Mouse (Mus musculus) retina, postnatal 7 days (tissue): ENCODE results near the gene Pnma1.
A peak's percentile ranks its signal among the peaks of the same experiment; 100 is the strongest.

Source experiments
- DNase-seq: peaks from one replicate; pipeline ENCODE4 v3.0.0-alpha.2; 2012; ENCODE audit warnings: low read depth, low spot score

Pnma1 gene

DNA sequence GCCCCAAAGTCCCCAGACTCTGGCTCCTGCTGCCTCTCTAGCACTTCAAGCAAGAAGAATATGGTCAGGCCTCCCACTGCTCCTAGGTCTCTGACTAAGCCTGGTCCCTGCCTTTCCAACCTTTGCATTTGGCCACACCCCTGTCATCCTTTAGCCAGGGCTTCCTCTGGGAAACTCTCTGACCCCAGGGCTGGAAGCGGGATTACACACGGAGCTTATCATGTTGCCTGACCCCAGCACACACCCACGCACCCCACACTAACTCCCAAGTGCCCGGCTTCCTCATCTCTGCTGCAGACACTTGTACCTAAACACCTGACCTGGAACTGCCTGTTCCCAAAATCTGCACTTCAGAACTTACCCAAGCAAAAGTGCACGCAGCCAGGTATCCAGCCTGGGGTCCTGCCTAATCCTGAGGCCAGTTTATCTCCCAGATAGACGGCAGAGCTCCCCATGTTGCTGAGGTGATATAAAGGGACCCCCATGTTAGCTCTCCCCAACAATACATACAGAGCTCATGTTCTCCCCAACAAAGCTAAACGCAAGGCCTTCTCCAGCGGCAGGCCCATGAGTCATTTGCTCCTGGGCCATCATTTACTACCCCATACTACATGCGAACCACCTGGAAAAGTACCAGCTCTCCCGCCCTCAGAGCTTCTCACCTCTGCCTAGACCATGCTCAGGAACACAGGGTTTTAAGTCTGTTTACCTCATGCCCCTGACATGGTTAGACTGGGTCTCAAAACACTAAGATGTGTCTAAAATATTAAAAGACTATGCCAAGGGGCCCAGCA is 30.6 kb upstream of the Pnma1 start:
- DNase-seq = no peak

DNA sequence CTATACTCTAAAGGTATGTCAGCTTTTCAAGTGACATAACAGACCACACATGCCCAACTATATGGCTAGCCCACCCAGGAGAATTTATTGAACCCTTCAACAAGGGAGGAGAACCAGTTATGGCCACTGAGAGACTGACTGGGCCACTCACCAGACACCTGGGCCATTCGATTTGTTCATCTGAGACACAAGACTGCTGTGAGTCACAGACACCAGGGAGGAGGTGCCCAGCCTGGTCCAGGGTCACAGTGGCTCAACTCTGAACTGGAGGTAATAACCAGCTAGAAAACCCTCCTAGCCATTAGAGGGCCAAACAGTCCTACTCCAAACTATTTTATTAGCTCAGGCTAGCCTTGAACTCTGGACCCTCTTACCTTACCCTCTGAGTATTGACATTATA is 29.8 kb upstream of the Pnma1 start:
- no peak for DNase-seq

DNA sequence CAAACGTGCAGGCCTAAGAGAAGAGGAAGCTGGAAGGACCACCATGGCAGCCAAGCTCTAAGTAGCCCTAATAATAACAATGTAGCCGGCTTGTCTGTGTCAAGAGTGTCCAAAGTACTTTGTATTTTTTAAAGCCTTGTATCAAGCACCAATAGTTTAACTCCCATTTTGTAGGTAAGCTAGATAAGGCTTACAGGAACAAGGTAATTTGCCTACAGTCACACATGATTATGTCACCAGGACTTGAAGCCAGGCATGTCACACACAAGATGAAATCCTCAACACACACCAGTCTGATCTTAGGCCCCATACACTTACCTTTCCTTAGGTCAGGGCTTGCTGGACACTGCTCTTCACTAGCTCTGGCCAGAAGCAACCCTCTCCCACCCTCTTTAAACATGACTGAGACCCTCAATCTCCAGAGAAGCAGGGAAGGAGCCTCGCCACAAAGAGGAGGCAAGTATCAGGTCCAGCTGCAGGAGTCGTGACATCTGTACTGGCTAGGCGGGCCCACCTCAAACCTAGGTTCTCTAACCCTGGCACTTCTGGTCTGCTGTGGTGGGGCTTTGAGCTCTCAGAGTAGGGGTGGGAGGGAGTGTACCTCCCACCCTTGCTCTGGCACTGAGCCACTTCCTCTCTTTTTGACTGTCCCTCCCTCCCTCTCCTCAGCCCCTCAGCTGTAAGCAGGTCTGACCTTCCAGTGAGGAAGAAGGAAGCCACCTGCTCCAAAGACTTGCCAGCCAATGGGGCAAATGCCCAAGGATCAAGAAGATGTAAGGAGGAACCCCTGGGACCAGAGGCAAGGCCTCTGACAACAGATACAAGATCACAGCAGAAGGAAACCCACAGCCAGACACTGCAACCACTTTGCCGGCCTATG is 28.8 kb upstream of the Pnma1 start:
- no peak for DNase-seq

DNA sequence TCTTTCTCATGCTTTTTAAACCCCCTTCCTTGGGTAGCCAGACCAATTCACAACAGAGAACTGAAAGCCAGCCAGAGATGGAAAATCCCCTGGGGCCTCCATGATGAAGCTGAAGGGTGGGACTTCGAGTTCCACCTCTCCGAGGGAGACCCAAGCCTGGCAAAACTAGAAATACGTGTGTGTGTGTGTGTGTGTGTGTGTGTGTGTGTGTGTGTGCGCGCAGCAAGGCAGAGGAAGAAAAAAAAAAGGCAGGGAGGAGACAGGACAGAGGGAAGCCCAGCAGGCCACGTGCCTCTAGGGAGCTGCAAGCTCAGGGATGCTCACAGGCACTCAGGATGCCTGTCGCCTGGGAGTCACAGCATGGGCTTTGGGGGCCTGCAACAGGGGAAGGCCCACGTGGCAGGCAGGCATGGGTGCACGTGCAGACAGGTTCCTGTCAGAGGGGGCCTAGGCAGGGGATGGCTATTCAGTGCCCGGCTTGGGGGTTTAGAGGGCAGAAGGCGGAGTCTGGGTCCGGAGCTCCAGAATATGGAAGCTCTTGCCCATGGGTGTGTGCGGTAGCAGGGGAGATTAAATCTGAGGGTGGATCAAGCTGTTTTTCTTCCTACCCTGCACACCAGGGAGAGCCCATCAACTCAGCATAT is 28.0 kb upstream of the Pnma1 start:
- DNase-seq = no peak

DNA sequence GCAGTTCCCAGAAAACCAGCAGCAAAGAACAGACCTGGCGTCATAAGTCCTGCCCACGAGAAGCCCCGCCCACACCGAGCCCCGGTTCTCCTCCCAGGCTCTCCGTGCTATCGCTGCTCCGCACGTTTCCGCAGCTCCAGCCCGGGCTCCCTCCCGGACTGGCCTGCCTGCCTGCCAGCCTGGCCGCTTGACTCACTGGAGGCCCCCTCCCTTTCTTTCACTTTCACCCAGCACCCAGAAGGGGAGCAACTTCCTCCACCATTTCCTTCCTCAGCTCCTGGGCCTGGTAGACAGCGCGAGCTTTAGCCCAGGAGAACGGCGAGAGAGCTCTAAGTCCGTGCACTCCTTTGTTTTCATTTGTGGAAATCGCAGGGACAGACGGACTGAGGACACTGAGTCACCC is 27.4 kb upstream of the Pnma1 start:
- DNase-seq = peak; percentile 25

DNA sequence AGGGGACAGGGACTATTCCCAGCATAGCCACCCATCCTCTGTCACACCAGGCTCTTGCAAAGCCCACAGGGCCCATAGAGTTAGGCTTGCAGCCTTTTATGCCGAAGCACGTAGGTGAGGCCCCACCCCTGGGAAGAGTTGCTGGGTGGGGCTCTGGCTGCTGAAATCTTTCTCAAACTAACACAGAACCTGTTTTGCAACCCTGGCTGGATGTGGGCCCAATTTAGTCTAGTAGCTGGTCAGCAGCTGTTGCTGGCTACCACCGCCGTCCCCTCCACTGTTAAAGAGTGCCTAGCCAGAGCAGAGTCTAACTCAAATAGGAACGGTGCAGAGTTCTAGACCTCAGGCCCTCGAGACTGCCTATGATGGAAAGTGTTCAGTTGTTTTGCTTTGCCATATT is 26.6 kb upstream of the Pnma1 start:
- no peak for DNase-seq

DNA sequence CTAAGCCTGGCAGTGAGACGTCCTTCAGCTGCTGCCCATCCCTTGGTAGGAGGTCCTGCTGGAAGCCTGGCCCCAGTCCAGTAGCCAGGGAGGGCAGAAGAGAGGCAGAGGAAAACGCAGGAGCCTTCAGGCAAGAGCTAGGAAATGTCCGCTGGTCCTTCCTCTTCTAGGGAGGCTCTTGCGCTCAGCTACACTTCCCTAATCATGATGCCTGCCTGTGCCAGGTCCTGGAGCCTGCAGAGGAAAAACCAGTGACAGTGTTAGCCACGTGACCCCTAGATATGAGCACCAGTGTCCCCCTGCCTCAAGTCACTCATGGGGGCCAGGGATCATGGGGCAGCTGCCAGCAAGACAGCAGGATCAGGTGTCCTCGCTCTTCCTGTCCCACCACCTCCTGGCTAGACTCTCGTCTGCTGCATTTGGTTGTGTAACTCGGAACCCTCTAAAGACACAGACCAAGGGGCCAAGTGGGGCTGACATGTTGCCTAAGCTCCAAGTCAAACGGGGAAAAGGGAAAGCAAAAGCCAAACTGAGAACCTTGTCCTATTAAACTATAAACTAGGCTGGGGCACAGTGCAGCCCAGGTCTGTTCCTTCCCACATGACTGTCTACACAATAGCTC is 26.0 kb upstream of the Pnma1 start:
- DNase-seq = no peak

DNA sequence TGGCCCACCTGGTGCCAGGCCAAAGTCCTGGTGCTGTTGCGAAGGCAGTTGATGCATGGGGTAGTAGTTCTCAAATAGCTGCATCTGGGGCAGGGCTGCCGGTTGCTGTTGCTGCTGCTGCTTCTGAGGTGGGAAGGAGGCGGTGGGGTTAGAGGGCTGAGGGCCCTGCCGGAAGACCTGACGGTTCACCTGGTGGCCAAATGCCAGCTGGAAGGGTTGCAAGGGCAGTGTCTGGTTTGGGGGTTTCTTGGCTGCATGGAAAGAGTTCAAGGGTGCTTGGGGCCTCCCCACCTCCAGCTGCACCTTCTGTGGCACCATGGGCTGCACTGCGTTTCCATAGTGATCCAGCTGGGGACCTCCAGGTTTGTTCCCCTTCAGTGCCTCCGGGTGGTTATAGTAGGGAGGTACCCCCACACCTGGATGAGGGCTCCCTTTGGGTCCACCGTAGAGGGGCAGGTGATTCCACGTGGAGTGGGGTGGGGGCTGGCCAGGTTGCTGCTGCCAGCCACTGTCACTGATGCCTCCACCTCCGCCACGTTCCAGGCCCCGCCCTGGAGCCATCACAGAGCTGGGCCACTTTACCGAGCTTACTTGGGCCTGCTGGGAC is 25.1 kb upstream of the Pnma1 start:
- DNase-seq = no peak

DNA sequence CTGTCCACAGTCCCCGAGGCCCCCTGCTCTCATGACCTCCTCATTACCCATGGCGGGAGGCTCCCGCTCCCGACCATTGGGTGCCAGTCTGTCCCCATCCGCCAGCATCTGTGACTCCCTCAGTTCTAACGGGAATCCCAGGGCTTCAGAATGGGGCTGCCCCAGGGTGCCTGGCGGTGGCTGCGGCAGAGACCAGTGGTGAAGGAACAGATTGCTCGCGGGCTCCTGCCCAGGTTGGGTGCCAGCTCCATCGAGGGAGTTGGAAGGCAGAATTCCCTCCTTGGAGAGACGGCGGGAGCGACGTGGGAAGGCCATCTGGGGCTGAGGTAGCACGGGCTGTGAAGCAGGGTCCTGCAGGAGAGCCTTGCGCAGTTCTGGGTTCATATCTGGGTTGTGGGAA is 24.6 kb upstream of the Pnma1 start:
- no peak for DNase-seq

DNA sequence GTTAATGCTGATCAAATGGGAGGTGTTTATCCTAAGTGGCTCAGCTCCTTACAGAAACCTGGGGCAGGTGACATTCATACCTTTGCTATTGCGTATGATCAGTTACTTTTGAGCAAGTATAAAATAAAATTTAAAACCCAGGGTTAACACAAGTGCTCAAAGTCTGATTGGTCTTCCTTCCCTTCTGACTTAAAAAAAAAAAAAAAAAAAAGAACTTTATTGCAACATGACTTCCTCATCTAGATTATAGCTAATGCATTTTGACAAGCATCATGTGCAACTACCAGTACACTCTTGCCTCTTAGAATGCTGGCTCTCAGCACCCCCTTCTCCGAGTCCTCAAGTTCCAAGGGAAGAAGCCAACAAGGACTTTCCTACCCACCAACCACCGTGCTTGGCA is 23.9 kb upstream of the Pnma1 start:
- DNase-seq = no peak

DNA sequence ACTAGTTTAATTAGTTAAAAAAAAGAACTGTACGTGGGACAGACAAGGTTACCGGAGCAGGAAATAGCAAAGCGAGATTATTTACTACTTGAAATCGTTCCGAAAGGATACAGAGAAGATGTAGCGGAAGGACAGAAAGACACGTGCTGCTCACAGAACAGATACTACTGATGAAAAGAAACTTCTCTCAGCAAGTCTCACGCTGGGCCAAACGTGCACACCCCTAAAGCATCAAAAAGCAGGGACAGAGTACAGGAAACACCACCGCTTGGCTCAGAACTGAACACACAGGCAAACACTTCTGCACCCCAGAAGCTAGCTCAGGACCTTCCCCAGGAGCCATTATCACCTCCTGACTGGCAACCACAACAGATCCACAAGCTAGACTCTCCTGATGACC is 22.3 kb upstream of the Pnma1 start:
- DNase-seq = no peak

DNA sequence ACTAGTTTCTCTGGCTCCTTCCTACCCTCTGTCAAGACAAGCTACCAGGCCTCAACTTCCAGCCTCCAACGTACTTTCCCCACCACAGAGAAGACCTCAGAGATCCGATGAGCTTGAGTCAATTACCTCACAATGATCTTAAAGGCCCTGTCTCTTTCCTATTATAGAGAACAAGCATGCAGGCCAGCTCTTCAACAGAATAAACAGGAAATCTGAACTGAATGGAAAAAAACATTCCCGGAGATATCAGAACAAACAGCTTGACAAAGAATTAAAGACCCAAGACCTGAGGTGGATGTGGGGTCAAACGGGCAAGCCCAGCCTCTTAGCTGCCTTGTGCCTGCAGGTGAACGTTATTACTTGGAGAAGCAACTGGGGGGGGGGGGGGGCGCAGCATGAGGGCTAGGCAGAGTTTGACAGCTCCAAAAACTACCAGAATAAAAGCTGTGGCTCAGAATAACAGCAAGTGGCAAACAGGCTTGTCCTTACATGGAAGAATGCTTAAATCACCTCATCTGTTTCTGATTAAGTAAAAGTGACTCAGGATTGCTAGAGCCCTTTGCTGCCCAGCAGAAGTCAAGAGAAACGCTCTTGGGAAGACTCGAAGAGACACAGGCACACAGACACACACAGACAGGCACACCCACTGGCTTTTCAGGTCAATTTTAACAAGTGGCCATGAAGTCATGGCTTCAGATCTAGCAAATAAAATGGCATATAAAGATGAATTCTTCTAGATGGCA is 17.5 kb upstream of the Pnma1 start:
- DNase-seq = no peak

DNA sequence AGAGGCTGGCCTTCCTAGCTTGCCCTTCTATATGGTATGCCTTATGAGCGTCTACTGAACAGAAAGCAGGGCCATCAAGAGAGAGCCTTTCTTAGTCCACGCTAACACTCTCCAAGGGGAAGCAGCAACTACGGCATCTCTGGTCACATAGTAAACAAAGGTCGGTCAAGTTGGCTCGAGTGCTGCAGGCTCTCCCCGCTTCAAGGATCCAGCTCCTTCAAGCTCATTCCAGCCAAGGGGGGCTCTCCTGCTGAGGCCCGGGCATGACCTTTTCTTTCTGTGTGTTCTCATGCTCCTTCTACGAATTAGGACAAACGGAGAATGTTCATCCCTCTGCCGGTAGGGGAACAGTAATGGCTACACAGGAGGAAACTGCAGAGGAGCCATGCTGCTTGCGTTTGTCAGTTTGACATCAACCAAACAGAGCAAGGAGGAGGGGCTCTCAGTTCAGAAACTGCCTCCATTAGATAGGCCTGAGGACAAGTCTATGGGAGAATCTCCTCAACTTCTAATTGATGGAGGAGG is 15.4 kb upstream of the Pnma1 start:
- no peak for DNase-seq

DNA sequence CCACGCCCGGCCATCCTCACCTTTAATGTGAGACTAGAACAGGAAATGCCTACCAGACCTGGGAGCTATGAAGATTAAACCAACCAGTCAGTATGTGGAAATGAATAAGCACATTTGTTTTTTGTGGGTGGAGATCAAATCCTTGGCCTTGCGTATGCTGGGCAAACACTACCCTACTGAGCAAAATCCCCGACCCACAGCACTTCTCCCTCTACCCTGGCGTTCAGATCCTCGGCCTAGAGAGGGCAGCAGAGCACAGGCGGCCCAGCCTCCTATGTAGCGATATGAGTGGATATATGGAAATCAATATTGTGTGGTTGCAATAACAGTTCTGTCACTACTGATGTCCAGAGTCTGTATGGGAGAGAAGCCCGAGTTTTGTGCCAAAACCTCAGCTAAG is 14.8 kb upstream of the Pnma1 start:
- DNase-seq = no peak

DNA sequence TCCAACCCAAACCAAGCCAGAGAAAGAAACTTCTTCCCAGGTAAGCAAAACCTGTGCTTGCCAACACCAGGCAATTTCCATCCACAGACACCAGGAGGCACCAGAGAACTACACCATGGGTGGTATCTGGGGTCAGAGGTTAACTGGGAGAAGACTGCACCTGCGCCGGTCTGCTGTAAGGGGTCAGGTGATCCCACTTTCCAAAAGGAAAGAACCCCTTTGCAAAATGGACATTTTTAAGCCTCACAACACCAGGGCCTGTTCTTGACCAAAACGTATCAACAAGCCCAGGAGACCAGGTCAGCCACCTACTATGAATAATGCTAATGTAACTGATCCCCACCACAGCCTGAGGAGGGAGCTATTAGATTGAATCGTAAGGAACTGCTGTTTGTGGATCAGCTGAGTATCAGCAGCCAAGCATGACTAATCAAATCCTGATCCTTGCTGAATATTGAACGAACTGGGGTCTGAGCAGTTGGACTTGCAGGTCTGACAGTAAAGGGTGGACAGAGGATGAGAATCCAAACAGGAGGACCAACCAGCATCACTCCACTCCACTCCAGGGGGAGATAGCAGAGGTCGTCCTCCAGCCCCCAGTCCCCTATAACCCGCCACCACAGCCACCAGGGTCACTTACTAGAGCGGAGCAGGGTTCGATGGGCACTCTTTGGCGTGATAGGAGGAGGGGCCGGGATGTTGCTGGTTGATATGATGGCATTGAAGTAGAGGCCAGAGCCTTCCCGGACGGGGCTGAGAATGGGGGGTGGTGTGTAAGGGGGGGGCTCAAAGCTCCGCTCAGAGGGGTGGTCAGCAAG is 13.5 kb upstream of the Pnma1 start:
- DNase-seq = peak; percentile 34

DNA sequence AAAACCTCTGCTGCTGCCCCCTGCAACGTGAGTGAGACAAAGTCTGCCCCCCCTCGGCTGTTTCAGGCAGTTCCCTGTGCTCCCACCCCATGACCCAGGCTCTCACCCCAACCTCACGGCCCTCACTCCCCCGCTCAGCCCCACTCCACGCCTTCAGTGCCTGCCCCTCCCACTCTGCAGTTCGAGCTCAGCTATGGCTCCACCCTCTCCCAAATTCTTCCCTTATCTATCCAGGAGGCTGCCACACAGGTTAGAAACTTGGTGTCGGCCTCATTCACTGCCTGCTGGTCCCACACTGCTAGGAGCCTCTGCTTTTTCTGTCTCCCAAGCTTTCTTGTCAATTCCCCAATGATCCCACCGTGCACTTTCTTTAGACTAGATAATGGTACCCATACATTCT is 12.8 kb upstream of the Pnma1 start:
- DNase-seq = no peak

DNA sequence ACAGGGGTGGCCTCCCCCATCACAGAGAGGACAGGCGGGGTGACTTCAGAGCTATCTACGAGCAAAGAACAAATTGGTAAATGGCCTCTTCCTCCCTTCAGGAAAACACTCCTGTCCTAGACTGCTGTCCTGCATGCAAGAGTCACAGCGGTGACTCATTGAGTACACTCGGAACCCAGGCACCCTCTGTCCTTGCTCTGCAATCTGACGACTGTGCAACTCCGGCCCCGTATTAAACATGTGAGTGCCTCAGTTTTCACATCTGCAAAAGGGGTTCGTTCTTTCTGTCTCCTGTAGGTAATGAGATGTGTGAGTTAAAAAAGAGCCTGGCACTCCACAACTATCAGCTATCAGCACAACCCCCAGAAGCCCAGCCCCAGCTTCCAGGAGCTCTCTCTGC is 12.2 kb upstream of the Pnma1 start:
- DNase-seq = no peak

DNA sequence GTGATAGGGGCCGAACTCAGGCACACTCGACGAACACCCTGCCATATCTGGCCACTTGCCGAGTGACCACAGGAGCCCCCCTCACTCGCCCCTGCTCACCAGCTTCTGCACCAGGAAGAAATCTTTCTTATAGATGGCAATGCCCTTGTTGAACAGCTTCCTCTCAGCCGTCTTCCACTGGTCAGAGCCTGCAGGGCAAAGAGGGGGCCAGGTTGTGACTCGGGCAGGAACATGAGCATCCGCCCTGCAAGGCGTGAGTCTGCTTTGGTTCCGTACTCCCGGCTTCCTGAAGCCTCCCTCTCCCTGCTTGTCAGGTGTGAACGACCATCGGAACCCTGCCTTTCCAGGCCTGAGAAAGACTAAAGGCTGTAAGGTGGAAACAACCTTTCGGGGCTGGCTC is 9.9 kb upstream of the Pnma1 start:
- DNase-seq = no peak

DNA sequence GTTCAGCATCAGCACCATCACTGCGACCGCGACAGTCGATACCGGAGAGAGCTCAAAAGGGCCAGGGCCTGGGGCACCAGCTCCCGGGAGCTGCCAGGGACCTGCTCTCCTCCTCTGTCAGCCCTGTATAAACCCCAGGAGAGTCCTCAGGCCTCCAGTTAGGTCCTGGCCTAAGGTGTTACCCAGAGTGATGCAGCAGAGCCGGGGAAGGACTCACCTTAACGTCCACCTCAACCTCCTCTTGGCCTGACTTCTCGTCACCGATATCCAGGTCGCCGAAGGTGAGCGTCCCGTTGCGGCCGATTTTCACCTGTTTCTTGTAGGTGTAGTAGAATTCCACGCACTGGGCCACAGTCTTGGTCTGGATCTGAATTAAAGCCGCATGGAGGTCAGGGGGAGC is 7.9 kb upstream of the Pnma1 start:
- no peak for DNase-seq

DNA sequence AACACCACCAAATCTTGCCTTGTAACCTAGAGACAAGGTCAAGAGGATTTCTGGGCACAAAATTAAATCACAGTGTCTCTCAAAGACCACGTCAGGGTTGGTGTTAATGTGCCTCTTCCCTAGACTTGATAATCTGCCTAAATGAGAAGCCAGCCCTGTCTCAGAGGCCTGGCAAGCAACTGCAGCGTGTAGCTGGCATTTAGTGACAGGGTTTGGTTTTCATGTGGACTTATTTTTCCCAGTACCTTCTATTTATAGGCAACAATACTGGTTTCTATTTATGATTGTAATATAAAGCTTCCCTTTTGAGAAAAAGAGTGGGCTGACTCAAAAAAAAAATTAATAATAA is 7.2 kb upstream of the Pnma1 start:
- no peak for DNase-seq
